Mouse (Mus musculus): ENCODE measurements around the gene Spata45. TPM values are rescaled to one million over a fixed set of nuclear protein-coding genes. Genes with fewer than 3 reads are reported as not detected.

The Spata45 gene
- polyA plus RNA-seq, 1 experiment from 2014 or later, result not detected

DNA sequence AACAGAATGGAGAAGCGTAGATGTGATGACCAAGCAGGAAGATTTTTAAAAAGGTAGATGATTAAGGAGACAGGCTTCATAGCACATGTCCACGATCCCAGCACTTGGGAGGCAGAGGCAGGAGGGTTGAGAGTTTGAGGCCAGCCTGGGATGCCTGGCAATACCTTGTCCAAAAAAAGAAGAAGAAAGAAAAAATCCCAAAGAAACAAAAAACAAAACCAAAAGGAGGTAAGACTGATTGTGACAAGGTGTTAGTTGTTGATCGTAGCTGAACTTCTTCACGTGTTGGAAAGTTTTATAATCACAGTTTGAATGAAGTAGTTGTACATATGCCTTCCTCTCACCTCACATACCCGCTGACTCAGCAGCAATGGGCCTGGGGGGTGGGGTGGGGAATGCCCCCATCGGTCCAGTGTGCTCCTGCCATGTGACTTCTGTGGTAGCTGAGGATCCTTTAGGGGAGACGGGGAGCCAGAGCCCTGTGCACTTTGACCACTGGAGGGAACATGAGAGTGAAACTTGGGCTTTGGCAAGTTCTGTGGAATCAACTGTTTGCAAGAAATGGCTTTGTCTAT lies 50.0 kb downstream of the Spata45 start:
- H3K9me3 ChIP-seq (ENCODE audit: control insufficient read depth, low read length), result no peaks in the 10 kb centered on the region
- 90% methylated on average over 7 of the region's 7 CpGs for WGBS
- DNase-seq (ENCODE audit: low spot score) (no peak), ATAC-seq (ENCODE audit: low FRiP score) (no peak)
- H3K4me3 ChIP-seq (replicated peaks; ENCODE audit: low read length), result no peak overlapping the region
- H3K36me3 ChIP-seq (replicated peaks; ENCODE audit: control insufficient read depth, insufficient read depth), result no peaks in the 10 kb centered on the region
- H3K9ac ChIP-seq, result no peak overlapping the region
- no peak overlapping the region for H3K27ac ChIP-seq
- H3K27me3 ChIP-seq (ENCODE audit: control insufficient read depth, insufficient read depth, low read length), result no peaks in the 10 kb centered on the region
- no peaks in the 10 kb centered on the region for H3K4me1 ChIP-seq (replicated peaks; ENCODE audit: control insufficient read depth, insufficient read depth, low read length)
- no peak overlapping the region for H3K4me2 ChIP-seq (replicated peaks)

- DNase-seq (ENCODE audit: low spot score) (no peak), ATAC-seq (ENCODE audit: low FRiP score) (no peak)
- Histone ChIP-seq H3K27me3 (ENCODE audit: control insufficient read depth, insufficient read depth, low read length) (no peaks in the 10 kb centered on the region), H3K4me3 (replicated peaks; ENCODE audit: low read length) (no peak overlapping the region), H3K4me2 (replicated peaks) (no peak overlapping the region), H3K27ac (no peak overlapping the region), H3K4me1 (replicated peaks; ENCODE audit: control insufficient read depth, insufficient read depth, low read length) (no peaks in the 10 kb centered on the region), H3K9me3 (ENCODE audit: control insufficient read depth, low read length) (no peaks in the 10 kb centered on the region), H3K9ac (no peak overlapping the region), H3K36me3 (replicated peaks; ENCODE audit: control insufficient read depth, insufficient read depth) (no peaks in the 10 kb centered on the region)
- WGBS, result 76% methylated on average over 8 of the region's 8 CpGs
Observed at GRCm38 (mm10) chr1:191086960-191087359, 50.5 kb downstream of the Spata45 start.

DNA sequence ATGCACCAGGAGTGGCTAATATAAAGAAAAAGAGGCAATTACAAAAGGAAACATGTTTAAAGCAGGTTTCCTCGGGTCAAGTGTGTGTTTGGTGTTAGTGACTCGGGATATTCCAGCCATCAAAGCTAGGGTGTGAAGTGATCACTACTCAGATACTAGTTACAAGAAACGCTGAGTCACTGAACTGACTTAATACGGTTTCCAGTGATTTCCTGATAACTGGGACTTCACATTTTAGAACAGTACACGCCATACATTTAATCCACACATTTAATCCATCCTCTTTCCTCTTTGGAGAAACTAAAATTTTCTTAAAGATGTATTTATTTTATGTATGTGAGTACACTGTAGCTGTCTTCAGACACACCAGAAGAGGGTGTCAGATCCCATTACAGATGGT lies 51.5 kb downstream of the Spata45 start:
- no peaks in the 10 kb centered on the region for H3K9me3 ChIP-seq (ENCODE audit: control insufficient read depth, low read length)
- H3K27me3 ChIP-seq (ENCODE audit: control insufficient read depth, insufficient read depth, low read length), result no peaks in the 10 kb centered on the region
- DNase-seq (ENCODE audit: low spot score) (no peak), ATAC-seq (ENCODE audit: low FRiP score) (no peak)
- no peak overlapping the region for H3K9ac ChIP-seq
- H3K4me3 ChIP-seq (replicated peaks; ENCODE audit: low read length), result no peak overlapping the region
- no peaks in the 10 kb centered on the region for H3K36me3 ChIP-seq (replicated peaks; ENCODE audit: control insufficient read depth, insufficient read depth)
- WGBS, result 92% methylated on average over 5 of the region's 5 CpGs
- H3K4me1 ChIP-seq (replicated peaks; ENCODE audit: control insufficient read depth, insufficient read depth, low read length), result no peaks in the 10 kb centered on the region
- no peak overlapping the region for H3K27ac ChIP-seq
- no peak overlapping the region for H3K4me2 ChIP-seq (replicated peaks)

- H3K27ac ChIP-seq, result no peak overlapping the region
- no peaks in the 10 kb centered on the region for H3K9me3 ChIP-seq (ENCODE audit: control insufficient read depth, low read length)
- 74% methylated on average over 6 of the region's 6 CpGs for WGBS
- no peaks in the 10 kb centered on the region for H3K36me3 ChIP-seq (replicated peaks; ENCODE audit: control insufficient read depth, insufficient read depth)
- H3K4me3 ChIP-seq (replicated peaks; ENCODE audit: low read length), result no peak overlapping the region
- no peak for ATAC-seq (ENCODE audit: low FRiP score)
- no peak for DNase-seq (ENCODE audit: low spot score)
- H3K4me1 ChIP-seq (replicated peaks; ENCODE audit: control insufficient read depth, insufficient read depth, low read length), result no peaks in the 10 kb centered on the region
- no peaks in the 10 kb centered on the region for H3K27me3 ChIP-seq (ENCODE audit: control insufficient read depth, insufficient read depth, low read length)
- H3K4me2 ChIP-seq (replicated peaks), result no peak overlapping the region
- no peak overlapping the region for H3K9ac ChIP-seq
Observed at GRCm38 (mm10) chr1:191089355-191089754, 52.9 kb downstream of the Spata45 start.

DNA sequence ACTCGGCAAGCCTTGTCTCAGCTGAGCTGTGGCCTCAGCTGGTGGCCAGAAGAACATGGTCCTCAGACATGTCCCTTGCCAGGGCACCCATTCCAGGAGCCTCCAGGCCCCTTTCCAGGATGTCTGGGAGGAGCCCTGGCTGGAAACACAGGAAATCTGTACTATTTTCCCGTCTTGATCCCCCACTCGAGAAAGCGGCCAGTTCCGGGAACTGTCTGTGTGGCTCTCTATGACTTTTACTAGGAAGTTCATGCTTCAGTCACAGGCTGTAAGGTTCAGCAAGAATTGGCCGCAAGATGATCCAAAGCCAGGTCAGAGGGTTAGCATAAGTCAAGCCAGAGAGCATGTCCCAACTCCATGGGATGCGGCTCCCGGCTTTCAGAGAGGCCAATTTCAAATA lies 55.6 kb downstream of the Spata45 start:
- Histone ChIP-seq H3K27ac (no peak overlapping the region), H3K36me3 (replicated peaks; ENCODE audit: control insufficient read depth, insufficient read depth) (no peaks in the 10 kb centered on the region), H3K9ac (no peak overlapping the region), H3K4me1 (replicated peaks; ENCODE audit: control insufficient read depth, insufficient read depth, low read length) (no peaks in the 10 kb centered on the region), H3K4me2 (replicated peaks) (no peak overlapping the region), H3K9me3 (ENCODE audit: control insufficient read depth, low read length) (no peaks in the 10 kb centered on the region), H3K27me3 (ENCODE audit: control insufficient read depth, insufficient read depth, low read length) (peaks cover 8% of the 10 kb centered on the region), H3K4me3 (replicated peaks; ENCODE audit: low read length) (no peak overlapping the region)
- ATAC-seq (ENCODE audit: low FRiP score) (no peak), DNase-seq (ENCODE audit: low spot score) (no peak)
- WGBS, result 86% methylated on average over 8 of the region's 8 CpGs

Other genes starting within 250 kb of the Spata45 start
- 27.7 and 36.4 TPM in 2 replicates for gene Rps6kc1, start 124.9 kb upstream of the Spata45 start, polyA plus RNA-seq (2014; fragmentation: Nextera tagmentation; extraction: Ambion mirVana)
- gene Angel2, start 111.5 kb upstream of the Spata45 start, polyA plus RNA-seq (2014; fragmentation: Nextera tagmentation; extraction: Ambion mirVana), result 48.2 and 52.7 TPM in 2 replicates
- 102 and 109 TPM in 2 replicates for gene Vash2, start 57.3 kb upstream of the Spata45 start, polyA plus RNA-seq (2014; fragmentation: Nextera tagmentation; extraction: Ambion mirVana)
- 10.3 and 11.6 TPM in 2 replicates for gene Flvcr1, start 10.5 kb upstream of the Spata45 start, polyA plus RNA-seq (2014; fragmentation: Nextera tagmentation; extraction: Ambion mirVana)
- 13.1 and 14.9 TPM in 2 replicates for gene Tatdn3, start 26.3 kb downstream of the Spata45 start, polyA plus RNA-seq (2014; fragmentation: Nextera tagmentation; extraction: Ambion mirVana)
- gene Nsl1, start 26.4 kb downstream of the Spata45 start, polyA plus RNA-seq (2014; fragmentation: Nextera tagmentation; extraction: Ambion mirVana), result 3.6 and 5.0 TPM in 2 replicates
- gene Batf3, start 61.2 kb downstream of the Spata45 start, polyA plus RNA-seq (2014; fragmentation: Nextera tagmentation; extraction: Ambion mirVana), result 1.5 and 2.2 TPM in 2 replicates
- not detected in 2 replicates for gene Fam71a, start 128.2 kb downstream of the Spata45 start, polyA plus RNA-seq (2014; fragmentation: Nextera tagmentation; extraction: Ambion mirVana)
- gene Atf3, start 181.4 kb downstream of the Spata45 start, polyA plus RNA-seq (2014; fragmentation: Nextera tagmentation; extraction: Ambion mirVana), result 1.4 and 1.8 TPM in 2 replicates